Mouse (Mus musculus) heart, postnatal 0 days (tissue): ENCODE measurements around the gene Ccng1. TPM values are rescaled to one million over a fixed set of nuclear protein-coding genes. Genes with fewer than 3 reads are reported as not detected.

Source experiments
- ATAC-seq: fragments of 200-750 bp; cut with Nextera tagmentation; 2 replicates; pipeline ENCODE4 v1.8.0; 2017; ENCODE audit warnings: low read depth, moderate number of reproducible peaks, moderate library complexity; ENCODE audit not compliant: insufficient read depth
- DNase-seq: peaks from one replicate; pipeline ENCODE4 v3.0.0-alpha.2; 2016; ENCODE audit warnings: low spot score
- H3K27ac ChIP-seq: fragments of 300-500 bp; sonication (generic); 2 replicates; pipeline ENCODE4 v1.5.1; 2014; ENCODE audit warnings: low read depth, mild to moderate bottlenecking
- H3K27me3 ChIP-seq: fragments of 300-500 bp; sonication (generic); 2 replicates; pipeline ENCODE4 v1.6.1; 2014; ENCODE audit warnings: low read length, mixed read lengths; ENCODE audit not compliant: control insufficient read depth, insufficient read depth
- H3K36me3 ChIP-seq: fragments of 300-500 bp; sonication (generic); replicated peaks from 2 replicates; pipeline ENCODE4 v1.6.1; 2014; ENCODE audit warnings: low read length, mixed read lengths; ENCODE audit not compliant: control insufficient read depth, insufficient read depth
- H3K4me1 ChIP-seq: fragments of 300-500 bp; sonication (generic); 2 replicates; pipeline ENCODE4 v1.6.1; 2014; ENCODE audit warnings: antibody characterized with exemption; ENCODE audit not compliant: control insufficient read depth, insufficient read depth
- H3K4me2 ChIP-seq: fragments of 300-500 bp; sonication (generic); 2 replicates; pipeline ENCODE4 v1.6.1; 2014; ENCODE audit warnings: low read depth, mild to moderate bottlenecking, low read length, moderate library complexity
- H3K4me3 ChIP-seq: fragments of 300-500 bp; sonication (generic); 2 replicates; pipeline ENCODE4 v1.5.1; 2014; ENCODE audit warnings: low read depth, low read length
- H3K9ac ChIP-seq: fragments of 300-500 bp; sonication (generic); replicated peaks from 2 replicates; pipeline ENCODE4 v1.6.1; 2014; ENCODE audit warnings: low read depth, low read length, mixed read lengths
- H3K9me3 ChIP-seq: fragments of 300-500 bp; sonication (generic); replicated peaks from 2 replicates; pipeline ENCODE4 v1.6.1; 2016; ENCODE audit warnings: low read length; ENCODE audit not compliant: control insufficient read depth
- CTCF ChIP-seq: IDR thresholded peaks from 2 replicates; pipeline ENCODE4 v1.5.1; 2016; ENCODE audit warnings: antibody characterized with exemption, control low read depth, low read depth
- EP300 ChIP-seq: IDR thresholded peaks from 2 replicates; pipeline ENCODE4 v1.6.1; 2016; ENCODE audit warnings: antibody characterized with exemption, low read depth
- WGBS: fragments of 180-500 bp; shearing (Covaris S2); extraction: QIAGEN DNeasy Blood & Tissue Kit; methylation state at CpG from one replicate; pipeline ENCODE4 v1.1.7; 2014; 5-methylcytosine and 5-hydroxymethylcytosine counted together
- polyA plus RNA-seq: library from polyadenylated mRNA; unstranded; fragments of >200 nt; fragmentation: Nextera tagmentation; extraction: Ambion mirVana; gene quantifications from 2 replicates; pipeline ENCODE4 v1.2.1, GENCODE M21; 2015
- total RNA-seq: library from RNA; depleted of rRNA; stranded (reverse); fragments of >200 nt; gene quantifications from 2 replicates; pipeline ENCODE4 v1.2.3, GENCODE M21; 2014; ENCODE audit warnings: low replicate concordance; rRNA removed

Ccng1 gene
- total RNA-seq (215 and 246 TPM in 2 replicates), polyA plus RNA-seq (172 and 174 TPM in 2 replicates)

GRCm38 (mm10) chr11:40755109-40755627 is at the start of gene Ccng1:
Gene Ccng1, minus strand, starts transcription at chr11:40755311.
- Histone ChIP-seq H3K9ac (peak within 1 kb of the TSS; percentile 93), H3K4me1 (peaks cover 10% of the 10 kb centered on the region), H3K9me3 (no peaks in the 10 kb centered on the region), H3K27me3 (no peaks in the 10 kb centered on the region), H3K27ac (peak within 1 kb of the TSS; percentile 97), H3K4me3 (peak within 1 kb of the TSS; percentile 92), H3K4me2 (peak within 1 kb of the TSS; percentile 63), H3K36me3 (peaks cover 20% of the 10 kb centered on the region)
- ATAC-seq: peak; percentile 98
- DNase-seq: peak; percentile 99
- under 1% methylated on average over 25 of the region's 25 CpGs for WGBS
- TF ChIP-seq CTCF (no peak), EP300 (no peak)

- no peak for TF ChIP-seq EP300
- no peak for TF ChIP-seq CTCF
- Histone ChIP-seq H3K27me3 (no peaks in the 10 kb centered on the region), H3K9ac (no peak overlapping the region), H3K4me2 (no peak overlapping the region), H3K4me1 (no peaks in the 10 kb centered on the region), H3K9me3 (no peaks in the 10 kb centered on the region), H3K36me3 (no peaks in the 10 kb centered on the region), H3K4me3 (no peak overlapping the region), H3K27ac (no peak overlapping the region)
- no peak for DNase-seq
- 65% methylated on average over 5 of the region's 5 CpGs for WGBS
- no peak for ATAC-seq
Measured at GRCm38 (mm10) chr11:40790307-40790706, 35.2 kb upstream of the Ccng1 start.

- DNase-seq: no peak
- TF ChIP-seq CTCF (no peak), EP300 (no peak)
- 59% methylated on average over 4 of the region's 4 CpGs for WGBS
- H3K27me3 ChIP-seq: no peaks in the 10 kb centered on the region
- H3K9me3 ChIP-seq: no peaks in the 10 kb centered on the region
- no peak overlapping the region for H3K4me3 ChIP-seq
- ATAC-seq: no peak
- H3K4me2 ChIP-seq: no peak overlapping the region
- H3K27ac ChIP-seq: no peak overlapping the region
- no peaks in the 10 kb centered on the region for H3K36me3 ChIP-seq
- H3K9ac ChIP-seq: no peak overlapping the region
- no peaks in the 10 kb centered on the region for H3K4me1 ChIP-seq
Measured at GRCm38 (mm10) chr11:40789701-40790100, 34.6 kb upstream of the Ccng1 start.

GRCm38 (mm10) chr11:40786900-40787299 is 31.8 kb upstream of the Ccng1 start:
- Histone ChIP-seq H3K9ac (no peak overlapping the region), H3K27me3 (no peaks in the 10 kb centered on the region), H3K4me2 (no peak overlapping the region), H3K4me3 (no peak overlapping the region), H3K27ac (no peak overlapping the region), H3K4me1 (no peaks in the 10 kb centered on the region), H3K36me3 (no peaks in the 10 kb centered on the region), H3K9me3 (no peaks in the 10 kb centered on the region)
- no peak for ATAC-seq
- 76% methylated on average over 2 of the region's 2 CpGs for WGBS
- no peak for DNase-seq
- TF ChIP-seq EP300 (no peak), CTCF (no peak)

GRCm38 (mm10) chr11:40784326-40784725 is 29.2 kb upstream of the Ccng1 start:
- H3K4me2 ChIP-seq: no peak overlapping the region
- no peak overlapping the region for H3K9ac ChIP-seq
- ATAC-seq: no peak
- 63% methylated on average over 8 of the region's 8 CpGs for WGBS
- DNase-seq: no peak
- no peak overlapping the region for H3K27ac ChIP-seq
- no peak for TF ChIP-seq EP300
- TF ChIP-seq CTCF: no peak
- no peaks in the 10 kb centered on the region for H3K27me3 ChIP-seq
- no peaks in the 10 kb centered on the region for H3K4me1 ChIP-seq
- H3K36me3 ChIP-seq: no peaks in the 10 kb centered on the region
- no peak overlapping the region for H3K4me3 ChIP-seq
- H3K9me3 ChIP-seq: no peaks in the 10 kb centered on the region

GRCm38 (mm10) chr11:40783346-40783745 is 28.2 kb upstream of the Ccng1 start:
- TF ChIP-seq EP300: no peak
- no peak for TF ChIP-seq CTCF
- ATAC-seq: no peak
- H3K27ac ChIP-seq: no peak overlapping the region

More at GRCm38 (mm10) chr11:40783346-40783745, 28.2 kb upstream of the Ccng1 start:
- Histone ChIP-seq H3K9me3 (no peaks in the 10 kb centered on the region), H3K4me2 (no peak overlapping the region), H3K27me3 (no peaks in the 10 kb centered on the region), H3K9ac (no peak overlapping the region), H3K36me3 (no peaks in the 10 kb centered on the region), H3K4me1 (no peaks in the 10 kb centered on the region), H3K4me3 (no peak overlapping the region)
- no peak for DNase-seq
- WGBS: 70% methylated on average over 1 of the region's 1 CpGs
